Mouse (Mus musculus): ENCODE measurements around the gene Crbn. TPM values are rescaled to one million over a fixed set of nuclear protein-coding genes. Genes with fewer than 3 reads are reported as not detected.

Gene Crbn
- polyA plus RNA-seq, 1 experiment from 2014 or later, result 64.5 TPM

Other genes starting within 250 kb of the Crbn start
- gene Il5ra, start 51.0 kb downstream of the Crbn start, polyA plus RNA-seq (2015; fragmentation: Nextera tagmentation; extraction: Ambion mirVana), result 0.06 and 0.47 TPM in 2 replicates
- gene Trnt1, start 31.0 kb downstream of the Crbn start, polyA plus RNA-seq (2015; fragmentation: Nextera tagmentation; extraction: Ambion mirVana), result 60.7 and 63.7 TPM in 2 replicates